Mouse (Mus musculus) c-Kit-positive CD71-negative TER-119-negative erythroid progenitor cells, embryonic 14.5 days (primary cell): Measurements from ENCODE around the gene Eno2.
A peak's percentile ranks its signal among the peaks of the same experiment; 100 is the strongest.
"Not testable (repeated sequence)": the region's sequence is repeated elsewhere in the genome, so short reads cannot be mapped to it uniquely, and the experiment has no call there.

Experiments used
- DNase-seq: peaks from one replicate; pipeline ENCODE4 v3.0.0-alpha.2; 2013; ENCODE audit warnings: low read depth

Eno2 gene

DNA sequence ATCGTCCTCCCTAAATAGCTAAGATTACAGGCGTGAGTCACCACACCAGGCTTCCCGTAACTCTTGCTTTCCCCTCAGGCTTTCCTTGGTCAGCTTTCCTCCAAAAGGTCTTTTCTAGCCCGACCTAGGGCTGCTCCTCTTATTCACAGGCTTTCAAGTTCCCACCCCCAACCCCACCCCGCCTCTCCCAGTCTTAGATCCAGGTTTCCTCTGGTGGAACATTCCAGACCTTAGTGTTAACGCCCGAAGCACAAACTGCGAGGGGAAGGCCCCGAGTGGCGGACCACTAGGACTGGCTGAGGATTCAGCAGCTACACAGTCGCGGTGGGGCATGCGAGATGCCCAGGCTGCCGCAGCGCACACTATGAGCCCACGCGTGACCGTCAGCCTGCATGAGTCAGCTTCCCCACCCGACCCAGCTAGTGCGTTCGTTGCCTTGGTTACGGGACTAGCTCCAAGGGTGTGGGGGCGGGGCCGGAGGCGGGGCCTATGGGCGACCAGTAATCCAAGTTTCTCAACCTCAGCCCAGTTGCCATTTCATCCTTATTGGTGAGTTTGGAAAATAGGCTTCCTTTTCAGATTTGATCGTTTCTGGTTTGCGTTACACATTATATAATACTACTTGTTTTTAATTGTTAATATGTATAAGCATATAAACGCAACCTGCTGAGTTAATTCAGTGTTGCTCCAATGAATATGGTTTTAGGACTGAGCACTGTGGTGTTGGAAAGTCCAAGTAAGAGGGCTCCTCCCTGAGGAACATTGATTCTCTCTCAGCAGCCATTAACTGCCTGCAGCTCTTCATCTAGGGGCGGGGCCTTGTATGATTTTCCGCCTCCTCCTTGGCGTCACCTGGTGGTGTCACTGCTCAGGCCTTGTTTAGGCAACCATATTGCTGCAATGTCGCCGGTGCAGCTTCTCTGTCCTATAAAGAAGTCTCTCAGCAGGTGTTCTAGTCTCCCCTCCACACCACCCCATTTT lies 36.2 kb upstream of the Eno2 start:
- DNase-seq: peak; percentile 86

DNA sequence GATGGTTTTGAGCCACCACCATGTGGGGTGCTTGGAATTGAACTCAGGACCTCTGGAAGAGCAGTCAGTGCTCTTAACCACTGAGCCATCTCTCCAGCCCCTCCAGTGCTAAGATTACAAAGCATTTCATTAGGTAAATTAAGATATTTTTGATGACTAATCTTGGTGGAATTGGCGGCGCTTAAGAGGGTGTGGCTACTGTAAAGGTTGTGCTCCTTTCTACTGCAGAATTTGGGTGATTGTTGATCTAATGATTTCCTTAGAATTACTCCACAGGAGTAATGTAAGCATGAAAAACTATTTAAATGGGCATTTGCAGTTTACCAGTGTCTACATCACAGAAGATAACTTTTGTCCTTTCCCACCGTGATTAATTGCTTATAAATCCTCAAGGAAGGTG lies 34.9 kb upstream of the Eno2 start:
- no peak for DNase-seq

DNA sequence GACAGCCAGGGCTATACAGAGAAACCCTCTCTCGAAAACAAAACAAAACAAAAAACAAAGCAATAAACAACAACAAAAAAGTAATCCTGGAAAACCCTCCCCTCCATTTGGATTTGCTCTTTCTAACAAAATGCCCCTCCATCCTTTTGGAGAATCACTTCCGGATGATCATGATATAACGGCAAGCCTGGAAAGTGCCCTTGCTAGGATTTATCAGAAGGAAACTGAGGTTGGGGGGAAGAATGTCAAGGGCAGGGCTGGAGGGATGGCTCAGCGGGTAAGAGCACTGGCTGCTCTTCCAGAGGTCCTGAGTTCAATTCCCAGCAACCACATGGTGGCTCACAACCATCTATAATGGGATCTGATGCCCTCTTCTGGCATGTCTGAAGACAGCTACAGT lies 34.2 kb upstream of the Eno2 start:
- DNase-seq: not testable (repeated sequence)

DNA sequence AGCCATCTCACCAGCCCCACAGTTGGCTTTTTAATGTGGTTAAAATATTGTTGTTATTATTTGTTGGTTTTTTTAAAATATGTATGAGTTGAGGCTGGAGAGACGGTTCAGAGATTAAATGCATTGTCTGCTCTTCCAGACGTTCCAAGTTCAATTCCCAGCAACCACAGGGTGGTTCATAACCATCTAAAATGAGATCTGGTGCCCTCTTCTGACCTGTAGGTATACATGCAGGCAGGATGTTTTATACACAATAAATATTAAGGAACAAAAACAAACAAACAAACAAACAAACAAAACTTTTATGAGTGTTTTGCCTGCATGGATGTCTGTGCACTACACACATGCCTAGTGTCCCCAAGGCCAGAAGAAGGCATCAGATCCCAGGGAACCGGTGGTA lies 33.6 kb upstream of the Eno2 start:
- DNase-seq: no peak

DNA sequence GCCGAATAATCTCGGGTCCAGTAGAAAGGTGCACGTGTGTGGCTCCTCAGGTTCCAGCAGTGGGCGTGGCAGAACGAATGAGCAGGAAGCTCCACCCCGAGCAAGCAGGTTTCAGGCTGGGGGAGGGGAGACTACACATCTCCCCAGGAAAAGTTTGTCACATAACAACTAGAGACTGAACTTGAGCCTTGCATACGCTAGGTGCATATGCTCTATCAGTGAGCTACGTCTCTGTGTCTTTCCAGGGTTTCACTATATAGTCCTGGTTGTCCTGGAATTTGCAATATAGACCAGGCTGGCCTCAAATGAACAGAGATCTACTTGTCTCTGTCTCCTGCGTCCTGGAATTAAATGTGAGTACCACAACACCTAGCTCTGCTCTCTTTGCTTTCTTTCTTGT lies 32.9 kb upstream of the Eno2 start:
- not testable (repeated sequence) for DNase-seq

DNA sequence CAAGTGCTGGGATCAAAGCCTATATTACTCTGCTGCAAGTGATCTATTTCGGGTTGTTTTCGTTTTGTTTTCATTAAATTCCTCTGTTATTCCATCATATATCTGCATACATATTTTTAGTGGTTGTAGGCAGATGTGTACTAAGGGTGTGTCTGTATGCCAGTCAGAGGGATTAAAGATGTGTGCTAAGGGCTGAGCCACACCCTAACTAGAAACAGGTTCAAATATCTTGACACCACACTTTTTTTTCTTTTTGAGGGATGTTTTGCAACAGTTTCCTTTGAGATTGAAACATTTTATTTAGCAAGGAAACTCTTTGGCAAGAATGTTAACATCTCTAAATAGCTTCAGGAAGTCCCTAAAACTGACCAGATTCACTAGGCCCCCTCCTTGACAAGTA lies 26.7 kb upstream of the Eno2 start:
- DNase-seq: no peak

DNA sequence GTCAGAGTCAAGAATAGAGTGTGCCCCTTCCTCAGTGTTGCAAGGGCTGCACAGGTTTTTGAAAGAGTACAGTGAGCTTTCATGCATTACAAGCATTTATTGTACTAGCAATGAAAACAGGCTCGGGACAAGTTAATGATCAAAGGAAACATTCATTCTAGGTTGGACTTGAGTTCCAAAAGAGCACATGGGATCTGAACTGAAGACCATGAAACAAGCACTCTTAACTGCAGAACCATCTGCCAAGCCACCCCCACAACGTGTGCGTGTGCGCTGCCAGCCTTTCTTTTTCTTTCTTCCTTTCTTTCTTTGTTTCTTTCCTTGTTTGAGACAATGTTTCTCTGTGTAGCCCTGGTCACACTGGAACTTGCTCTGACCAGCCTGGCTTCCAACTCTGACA lies 26.3 kb upstream of the Eno2 start:
- DNase-seq: no peak

DNA sequence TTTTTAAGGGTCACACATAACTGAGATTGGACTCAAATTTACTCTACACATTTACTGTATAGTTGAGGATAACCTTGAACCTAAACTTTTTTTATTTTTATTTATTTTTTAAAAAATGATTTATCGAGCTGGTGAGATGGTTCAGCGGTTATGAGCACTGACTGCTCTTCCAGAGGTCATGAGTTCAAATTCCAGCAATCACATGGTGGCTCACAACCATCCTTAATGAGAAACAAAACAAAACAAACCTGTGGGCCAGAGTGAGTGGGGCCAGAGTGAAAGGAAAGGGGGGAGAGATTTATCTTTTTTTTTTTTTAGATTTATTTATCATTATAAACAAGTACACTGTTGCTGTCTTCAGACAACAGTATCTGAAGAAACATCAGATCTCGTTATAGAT lies 22.4 kb upstream of the Eno2 start:
- DNase-seq: no peak

DNA sequence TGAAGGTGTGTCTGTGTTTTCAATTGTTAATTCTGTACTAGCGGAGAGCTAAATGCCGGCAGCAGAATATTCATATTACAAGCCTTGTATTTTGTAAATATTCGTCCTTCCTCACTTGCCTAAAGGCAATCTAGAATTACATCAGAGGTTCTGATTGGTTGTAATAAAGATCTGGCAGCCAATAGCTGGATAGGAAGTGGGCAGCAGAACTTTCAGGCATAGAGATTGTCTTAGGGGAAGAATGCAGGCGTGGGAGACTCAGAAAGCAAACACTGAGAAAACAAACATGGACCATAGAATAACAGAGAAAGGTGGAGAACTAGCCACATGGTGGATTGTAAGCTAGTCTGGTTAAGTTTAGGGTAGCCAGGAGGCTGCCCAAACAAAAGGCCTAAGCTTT lies 20.6 kb upstream of the Eno2 start:
- DNase-seq: no peak

DNA sequence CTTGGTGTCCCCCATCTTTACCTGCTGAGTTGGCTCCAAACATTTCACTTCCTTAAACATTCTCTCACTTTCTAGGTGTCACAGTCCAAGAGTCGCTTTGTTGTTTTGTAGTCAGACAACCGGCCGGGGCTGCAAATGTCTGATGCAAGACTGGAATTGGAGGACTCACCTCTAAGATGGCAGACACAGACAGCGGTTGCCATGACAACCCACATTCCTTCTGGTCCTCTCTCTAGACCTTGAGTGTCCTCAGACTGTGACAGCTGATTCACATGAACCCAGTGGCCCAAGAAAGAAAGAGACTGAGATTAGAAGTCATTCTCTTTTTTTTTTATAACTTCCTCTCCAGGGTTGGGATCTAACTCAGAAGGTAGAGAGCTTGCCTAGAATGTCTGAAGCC lies 20.0 kb upstream of the Eno2 start:
- DNase-seq: no peak

DNA sequence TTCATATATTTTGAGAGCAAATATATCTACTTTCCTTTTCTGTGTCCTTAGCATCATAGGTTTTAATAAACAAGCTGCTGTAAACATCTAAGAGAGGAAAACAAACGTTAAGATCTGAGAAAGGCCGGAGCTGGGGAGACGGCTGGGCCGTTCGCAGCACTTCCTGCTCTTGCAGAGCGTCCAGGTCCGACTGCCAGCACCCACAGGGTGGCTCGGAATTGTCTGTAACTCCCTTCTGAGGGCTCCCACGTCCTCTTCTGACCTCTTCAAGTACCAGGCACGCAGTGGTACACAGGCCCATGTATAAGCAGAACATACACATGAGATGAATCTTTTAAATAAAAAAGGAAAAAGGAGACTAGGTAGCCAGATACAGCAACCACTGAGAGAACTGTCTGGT lies 18.2 kb upstream of the Eno2 start:
- DNase-seq: no peak

DNA sequence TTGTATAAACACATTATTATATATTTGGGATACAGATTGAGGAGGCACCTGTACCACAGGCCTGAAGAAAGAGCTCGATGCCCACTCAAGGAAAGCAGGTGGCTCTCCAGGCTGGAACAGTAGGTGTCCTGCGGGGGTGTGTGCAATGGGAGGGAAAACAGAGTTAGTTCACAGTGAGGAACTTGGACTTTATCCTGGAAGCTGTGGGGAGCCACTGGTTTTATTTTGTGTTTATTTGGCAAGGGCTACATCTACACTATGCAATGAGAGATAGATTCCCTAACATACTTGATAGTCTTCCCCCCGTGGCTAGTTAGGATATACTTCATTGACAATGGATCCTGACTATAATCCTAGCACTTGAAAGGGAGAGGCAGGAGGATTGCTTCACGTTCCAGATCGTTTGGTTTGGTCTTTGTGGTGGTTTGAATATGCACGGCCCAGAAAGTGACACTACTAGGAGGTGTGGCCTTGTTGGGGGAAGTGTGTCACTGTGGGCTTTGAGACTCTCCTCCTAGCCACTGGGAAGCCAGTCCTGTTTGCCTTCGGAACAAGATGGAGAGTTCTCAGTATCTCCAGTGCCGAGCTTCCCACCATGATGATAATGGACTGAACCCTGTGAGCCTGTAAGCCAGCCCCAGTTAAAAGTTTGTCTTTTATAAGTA lies 17.4 kb upstream of the Eno2 start:
- no peak for DNase-seq

DNA sequence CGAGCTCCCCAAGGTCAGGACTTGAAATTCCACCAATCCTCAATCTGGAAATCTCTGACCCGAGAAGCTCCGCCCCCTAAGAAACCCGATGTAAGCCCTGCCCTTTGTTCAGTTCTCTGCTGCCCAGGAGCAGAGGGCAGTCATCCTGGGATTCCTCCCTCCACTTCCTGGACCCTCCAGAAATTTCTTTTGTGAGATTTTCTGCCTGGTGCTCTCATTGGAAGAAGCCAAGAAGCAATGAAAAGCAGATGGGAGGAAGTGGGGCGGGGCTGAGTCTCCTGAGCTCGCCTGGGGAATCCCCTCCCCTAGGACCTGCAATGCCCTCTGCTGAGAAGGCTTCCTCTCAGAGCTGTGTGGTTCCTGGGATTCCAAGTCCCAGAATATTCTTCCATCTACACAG lies 13.0 kb upstream of the Eno2 start:
- DNase-seq: no peak

DNA sequence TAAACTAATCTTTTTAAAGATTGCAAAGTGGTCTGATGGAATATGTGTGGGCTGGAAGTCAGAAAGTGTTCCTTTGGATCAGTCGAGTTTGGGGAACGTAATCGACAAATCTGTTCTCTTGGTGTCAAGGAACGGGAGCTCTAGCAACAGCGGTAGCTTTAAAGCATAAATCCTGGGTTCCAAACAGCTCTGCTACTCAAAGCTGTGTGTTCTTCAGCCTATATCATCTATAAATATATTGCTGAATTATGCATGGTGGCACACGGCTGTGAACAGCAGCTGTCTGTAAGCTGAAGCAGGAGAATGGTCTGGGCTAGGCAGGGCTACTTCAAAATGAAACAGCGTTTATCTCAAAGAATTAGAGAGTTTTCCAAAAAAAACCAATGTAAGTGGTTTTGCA lies 11.4 kb upstream of the Eno2 start:
- DNase-seq: no peak

DNA sequence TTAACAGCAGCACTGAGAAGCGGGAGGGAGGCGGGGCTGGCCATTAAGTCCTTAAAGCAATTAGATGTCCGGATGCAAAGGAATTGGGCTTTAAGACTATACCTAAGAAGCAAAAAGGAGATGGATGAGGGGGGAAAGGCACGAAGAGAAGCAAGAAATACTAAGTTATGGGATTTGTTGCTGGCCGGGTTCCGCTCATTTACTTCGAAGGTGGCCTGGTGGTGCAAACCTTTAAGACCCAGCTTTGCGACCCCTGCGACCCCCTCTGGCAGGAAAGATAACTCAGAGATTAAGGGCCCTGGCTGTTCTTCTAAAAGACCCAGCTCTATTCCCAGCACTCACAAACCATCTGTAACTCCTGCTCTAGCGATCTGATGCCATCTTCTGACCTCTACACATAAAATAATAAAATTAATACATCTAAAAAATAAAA lies 10.5 kb upstream of the Eno2 start:
- no peak for DNase-seq

DNA sequence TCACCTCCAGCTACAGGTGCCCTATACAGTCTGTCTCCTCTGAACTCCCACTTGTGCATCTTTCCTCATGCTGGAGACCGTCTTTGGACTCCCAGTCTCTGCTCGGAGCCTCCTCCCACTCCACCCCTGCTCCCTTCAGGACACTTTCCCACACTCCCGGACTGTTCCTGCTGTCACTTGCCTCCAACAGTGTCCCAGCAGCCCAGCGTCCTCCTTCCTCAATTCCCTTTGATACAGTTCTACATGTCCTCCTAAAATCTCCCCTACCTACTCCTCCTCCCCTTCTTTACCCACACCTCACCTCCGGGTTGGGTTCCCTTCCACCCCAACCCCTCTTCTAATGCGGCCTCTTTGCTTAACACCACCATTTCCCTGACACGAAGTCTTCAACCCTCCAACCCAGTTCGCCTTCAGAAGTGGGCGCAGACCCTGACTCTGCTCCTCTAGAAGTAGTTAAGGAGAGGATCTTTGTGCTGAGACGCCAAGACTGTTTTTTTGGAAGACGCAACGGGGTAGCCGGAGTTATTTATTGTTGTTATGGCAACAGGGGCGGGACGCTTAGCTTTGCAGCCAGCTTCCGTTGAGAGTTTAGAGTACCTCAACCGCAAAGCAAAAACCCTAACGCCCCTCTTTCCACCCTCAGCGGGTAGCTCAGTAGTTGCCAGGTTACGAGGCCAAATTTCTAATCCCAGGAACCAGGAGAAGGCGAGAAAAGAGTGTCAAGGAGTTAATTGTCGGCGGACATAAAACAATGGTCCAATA lies 9.9 kb upstream of the Eno2 start, which contains the start of gene Lrrc23:
Lrrc23 (minus strand) TSS at position 506 of the 762 bp plus-strand sequence.
- DNase-seq: peak; percentile 74

DNA sequence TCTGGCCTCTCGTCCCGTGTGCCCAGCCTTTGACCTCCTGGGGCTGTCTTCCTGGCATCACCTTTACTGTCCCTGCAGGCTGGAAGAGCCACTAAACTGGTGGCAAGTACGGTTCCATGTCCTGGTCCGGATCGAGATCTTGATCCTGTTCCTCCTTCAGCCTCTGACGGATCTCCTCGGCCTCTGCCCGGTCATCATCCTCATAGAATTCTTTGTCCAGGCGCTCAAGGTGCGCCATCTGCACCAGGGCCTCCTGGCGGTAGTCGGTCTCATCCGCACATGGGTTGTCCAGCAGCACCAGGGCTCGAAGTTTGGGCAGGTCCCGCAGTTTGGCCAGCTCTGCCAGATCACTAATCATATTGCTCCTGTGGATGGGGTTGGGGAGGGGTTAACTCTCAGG lies 1.0 kb upstream of the Eno2 start:
- DNase-seq: no peak

DNA sequence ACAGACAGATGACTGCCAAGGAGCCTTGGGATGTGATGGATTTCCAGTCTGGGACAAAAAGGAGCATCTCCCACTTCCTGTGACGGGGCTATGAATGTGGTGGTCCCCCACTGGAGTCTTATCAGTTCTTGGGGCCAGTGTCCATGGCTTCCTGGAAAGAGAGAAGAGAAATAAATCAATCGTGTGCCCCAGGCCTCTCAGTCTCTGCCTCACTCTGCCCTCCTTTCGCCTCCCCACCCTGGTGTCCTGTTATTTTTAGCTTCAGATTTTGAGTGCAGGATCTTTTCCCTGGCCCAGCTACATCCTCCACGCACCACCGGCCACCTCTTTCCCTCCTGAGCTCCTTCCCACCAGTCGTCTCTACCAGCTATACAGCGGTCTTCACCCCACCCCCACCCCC lies 540 bp upstream of the Eno2 start:
- no peak for DNase-seq

DNA sequence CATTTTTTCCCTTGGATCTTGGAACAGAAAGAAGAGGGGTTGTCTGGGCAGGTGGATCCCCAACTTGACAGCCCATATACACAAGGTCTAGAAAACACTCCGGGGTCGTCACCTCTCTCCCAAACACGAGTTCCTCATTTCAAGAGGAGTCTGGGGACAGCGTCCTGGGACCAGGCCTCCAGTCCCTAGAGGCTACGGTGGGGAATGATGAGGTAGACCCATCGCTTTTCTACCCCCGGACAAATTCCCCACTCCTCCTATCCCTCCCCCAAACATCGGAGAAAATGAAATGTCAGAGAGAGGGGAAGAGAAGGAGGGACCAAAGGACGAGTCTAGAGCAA lies 799 bp downstream of the Eno2 start:
- no peak for DNase-seq

DNA sequence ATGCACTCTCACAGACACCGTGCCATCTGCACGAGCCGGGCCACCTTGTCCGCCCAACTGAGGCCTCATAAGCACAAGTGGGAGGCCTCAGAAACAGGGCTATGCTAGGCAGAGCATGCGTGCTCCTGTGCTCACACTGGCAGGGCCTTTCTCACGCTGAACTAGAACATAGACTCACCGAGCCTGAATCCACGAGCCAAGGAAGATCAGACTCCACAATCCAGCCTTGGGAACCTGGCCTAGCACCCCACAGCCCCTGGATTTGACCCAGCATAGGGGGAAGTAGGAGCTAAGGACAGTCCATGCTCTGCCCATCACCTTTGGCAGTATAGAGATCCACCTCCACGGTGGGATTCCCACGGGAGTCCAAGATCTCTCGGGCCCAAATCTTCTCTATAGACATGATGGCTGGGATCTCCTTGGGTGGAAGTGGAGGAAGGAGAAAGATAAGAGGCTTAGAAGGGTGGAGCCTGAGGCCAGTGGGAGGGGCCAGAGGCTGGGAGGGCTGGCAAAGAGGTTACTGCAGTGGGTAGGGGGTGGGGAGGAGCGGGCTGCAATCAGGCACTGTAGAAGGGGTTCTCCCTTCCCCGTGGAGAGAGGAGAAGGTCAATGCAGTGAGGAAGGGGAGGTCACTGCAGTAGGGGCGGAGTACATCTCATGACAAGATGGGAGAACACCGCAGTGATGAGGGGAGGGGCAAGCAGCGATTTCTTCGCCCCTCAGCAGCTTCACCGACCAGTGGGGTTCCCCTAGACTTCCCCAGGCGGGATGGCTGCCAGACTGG lies 1.4 kb downstream of the Eno2 start:
- DNase-seq: no peak

DNA sequence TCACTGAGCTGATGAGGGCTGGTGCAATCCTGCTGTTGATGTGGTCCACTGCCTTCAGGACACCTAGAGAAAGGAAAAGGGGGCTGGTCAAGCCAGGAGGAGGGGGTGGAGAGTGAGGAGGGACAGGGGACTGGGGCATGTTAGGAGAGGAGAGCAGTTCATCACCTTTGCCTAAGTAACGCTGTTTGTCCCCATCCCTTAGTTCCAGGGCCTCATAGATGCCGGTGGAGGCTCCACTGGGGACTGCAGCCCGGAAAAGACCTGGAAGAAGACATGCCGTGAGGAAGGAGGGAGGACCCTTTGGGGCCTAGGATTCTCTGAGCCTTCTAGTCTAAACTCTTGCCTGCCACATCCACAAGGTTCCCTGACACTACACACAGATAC lies 1.9 kb downstream of the Eno2 start:
- no peak for DNase-seq

DNA sequence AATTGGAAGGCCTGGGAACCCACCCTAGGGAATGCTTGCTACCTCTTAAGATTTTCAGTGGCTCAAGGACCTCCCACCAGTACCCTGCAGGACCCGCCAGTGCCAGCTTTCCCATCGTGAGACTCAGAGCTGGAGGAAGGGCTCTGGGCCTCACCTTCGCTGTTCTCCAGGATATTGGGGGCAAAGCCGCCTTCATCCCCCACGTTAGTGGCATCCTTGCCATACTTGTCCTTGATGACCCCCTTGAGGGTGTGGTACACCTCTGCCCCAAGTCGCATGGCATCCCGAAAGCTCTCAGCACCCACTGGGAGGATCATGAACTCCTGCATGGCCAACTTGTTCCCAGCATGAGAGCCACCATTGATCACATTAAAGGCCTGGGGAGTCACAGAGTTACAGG lies 3.5 kb downstream of the Eno2 start:
- no peak for DNase-seq
